Mouse (Mus musculus) megakaryocyte, embryonic 14.5 days (primary cell): ENCODE measurements around the gene Commd9.

Experiments
- FLI1 ChIP-seq: IDR thresholded peaks from 2 replicates; pipeline ENCODE4 v1.6.1; 2012; ENCODE audit warnings: low read length, inconsistent platforms, mixed read lengths
- GATA1 ChIP-seq: IDR thresholded peaks from 3 replicates; pipeline ENCODE4 v1.6.1; 2012; ENCODE audit warnings: mixed read lengths, low read length, inconsistent platforms, borderline replicate concordance

GRCm38 (mm10) chr2:101906379-101906690 lies 20.3 kb downstream of the Commd9 start:
- TF ChIP-seq GATA1 (no peak), FLI1 (no peak)
